Mouse (Mus musculus): Measurements from ENCODE around the gene Pwwp2b.

Pwwp2b gene

DNA sequence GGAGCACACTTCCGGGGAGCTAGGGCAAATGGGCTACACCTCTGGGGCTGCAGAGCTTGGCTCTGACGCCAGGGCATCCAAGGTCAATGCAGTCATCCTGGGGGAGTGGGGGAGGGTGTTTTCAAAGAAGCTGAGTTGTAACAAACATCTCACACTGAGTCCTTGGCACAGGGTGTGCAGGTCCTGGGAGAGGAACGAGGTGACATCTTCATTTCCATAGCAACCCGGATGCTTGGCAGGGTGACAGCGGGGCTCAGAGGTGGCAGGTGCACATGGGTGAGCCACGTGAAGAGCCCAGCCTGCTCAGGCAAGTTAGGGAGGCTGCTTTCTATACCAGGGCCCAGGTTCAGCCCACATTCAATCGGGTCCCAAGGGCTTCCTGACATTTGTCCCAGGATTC lies 52.1 kb downstream of the Pwwp2b start:
- DNase-seq (ENCODE audit: low spot score), result no peak

GRCm38 (mm10) chr7:139301505-139301904 lies 53.2 kb downstream of the Pwwp2b start:
- no peak for DNase-seq (ENCODE audit: low spot score)

GRCm38 (mm10) chr7:139302314-139302713 lies 54.0 kb downstream of the Pwwp2b start:
- no peak for DNase-seq (ENCODE audit: low spot score)

GRCm38 (mm10) chr7:139303280-139304011 lies 55.2 kb downstream of the Pwwp2b start:
- peak; percentile 87 for DNase-seq (ENCODE audit: low spot score)

DNA sequence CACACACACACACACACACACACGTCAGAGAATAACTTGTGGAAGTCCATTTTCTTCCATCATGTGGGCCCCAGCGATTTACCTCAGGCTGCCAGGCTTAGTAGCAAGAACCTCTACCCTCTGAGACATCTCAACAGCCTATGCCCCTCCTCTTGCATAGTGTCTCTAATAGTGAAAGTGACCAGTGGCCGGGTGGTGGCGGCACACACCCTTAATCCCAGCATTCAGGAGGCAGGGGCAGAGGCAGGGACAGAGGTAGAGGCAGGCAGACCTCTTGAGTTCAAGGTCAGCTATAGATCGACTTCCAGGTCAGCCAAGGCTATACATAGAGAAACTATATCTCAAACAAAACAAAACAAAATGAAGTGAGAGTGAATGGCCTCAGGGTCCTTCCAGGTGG lies 56.0 kb downstream of the Pwwp2b start:
- no peak for DNase-seq (ENCODE audit: low spot score)

DNA sequence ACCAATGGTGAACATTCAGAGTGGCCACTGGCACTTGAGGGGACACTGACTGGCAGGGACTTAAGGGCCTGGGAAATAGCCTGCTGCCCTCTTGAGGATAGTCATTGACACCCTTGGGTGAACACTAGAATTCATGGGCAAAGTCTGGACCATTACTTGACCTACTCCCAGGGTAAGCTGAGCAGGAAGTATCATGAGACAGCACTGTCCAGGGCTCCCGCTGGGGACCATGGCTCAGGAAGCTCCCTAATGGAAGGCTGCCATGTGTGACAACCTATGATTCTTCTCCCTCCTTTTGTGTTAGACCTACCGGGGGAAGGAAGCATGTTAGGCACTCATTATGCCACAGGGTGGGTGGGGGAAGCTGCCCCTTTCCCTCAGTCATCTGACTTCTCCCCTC lies 58.8 kb downstream of the Pwwp2b start:
- no peak for DNase-seq (ENCODE audit: low spot score)

- peak; percentile 63 for DNase-seq (ENCODE audit: low spot score)
Measured at GRCm38 (mm10) chr7:139308140-139308895, 60.0 kb downstream of the Pwwp2b start.

DNA sequence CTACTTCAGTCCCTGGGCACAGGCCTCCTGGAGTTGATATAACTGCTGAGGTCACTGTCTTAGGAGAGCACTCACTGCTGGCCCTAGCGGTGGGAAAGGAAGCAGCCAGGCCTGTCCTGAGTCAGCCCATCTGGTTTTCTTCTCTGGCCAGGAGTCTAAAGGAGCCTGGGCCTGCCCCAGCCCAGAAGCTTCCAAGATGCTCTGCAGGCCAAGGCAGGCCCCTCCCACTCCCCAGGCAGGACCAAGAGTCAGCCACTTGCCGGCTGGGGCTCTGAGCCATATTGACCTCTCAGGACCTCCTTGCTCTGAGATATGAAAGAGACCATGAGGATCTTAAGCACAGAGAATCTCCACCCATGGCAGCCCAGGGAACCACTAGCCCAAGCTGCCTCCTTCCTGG lies 60.8 kb downstream of the Pwwp2b start:
- peak; percentile 62 for DNase-seq (ENCODE audit: low spot score)

- DNase-seq (ENCODE audit: low spot score), result no peak
Measured at GRCm38 (mm10) chr7:139310487-139310951, 62.2 kb downstream of the Pwwp2b start.

DNA sequence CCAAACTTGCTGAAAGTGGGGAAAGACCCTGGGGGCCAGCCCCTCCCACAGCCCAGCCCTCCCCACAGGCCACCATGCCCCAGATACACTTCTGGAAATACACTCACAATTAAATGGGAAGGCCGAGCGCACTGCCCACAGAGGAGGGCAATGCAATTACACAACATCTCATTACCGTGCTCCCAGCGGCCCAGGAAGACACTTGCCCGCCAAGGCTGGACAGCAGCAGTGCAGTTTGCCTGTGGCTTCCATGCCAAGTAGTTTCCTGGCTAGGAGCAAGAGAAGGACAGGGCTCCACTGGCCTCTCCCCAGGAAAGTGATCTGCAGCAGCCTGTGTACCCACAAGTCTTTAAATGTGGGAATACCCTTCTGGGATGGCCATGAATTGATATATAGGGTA lies 64.4 kb downstream of the Pwwp2b start:
- DNase-seq (ENCODE audit: low spot score), result no peak

GRCm38 (mm10) chr7:139313413-139313812 lies 65.1 kb downstream of the Pwwp2b start:
- DNase-seq (ENCODE audit: low spot score), result no peak

DNA sequence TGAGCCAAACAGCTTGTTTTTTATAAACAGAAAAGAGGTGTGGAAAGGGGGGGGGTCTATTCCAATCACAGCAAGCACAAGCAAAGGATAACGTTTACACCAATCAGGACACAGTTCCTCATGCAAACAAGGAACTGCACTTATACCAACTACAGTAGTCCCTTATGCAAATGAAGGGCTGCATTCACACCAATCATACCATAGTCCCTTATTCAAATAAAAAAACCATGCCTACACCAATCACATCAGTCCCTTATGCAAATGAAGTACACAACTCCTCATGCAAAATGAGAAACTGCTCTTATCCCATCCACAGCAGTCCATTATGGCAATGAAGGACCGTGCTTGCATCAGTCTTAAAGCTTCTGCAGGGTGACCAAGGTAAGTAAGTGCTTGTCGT lies 66.4 kb downstream of the Pwwp2b start:
- no peak for DNase-seq (ENCODE audit: low spot score)

DNA sequence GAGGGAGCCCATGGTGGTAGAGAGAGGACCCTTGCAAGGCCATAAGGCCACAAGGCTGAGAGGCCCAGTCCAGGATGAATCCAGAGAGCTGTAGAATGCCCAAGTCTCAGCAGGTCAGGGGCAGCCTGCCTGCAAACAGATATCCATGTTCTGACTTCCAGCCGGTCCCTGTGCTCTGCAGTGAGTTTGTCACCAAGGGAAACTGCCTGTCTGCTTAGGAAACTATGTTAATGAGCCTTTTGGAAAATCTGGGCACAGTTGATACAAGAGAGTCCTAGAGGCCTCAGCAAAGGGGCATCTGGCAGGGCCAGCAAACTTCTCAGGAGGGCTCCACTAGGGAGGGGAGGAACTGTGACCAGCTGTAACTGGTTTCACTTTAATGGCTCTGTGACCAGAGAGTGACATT lies 70.7 kb downstream of the Pwwp2b start:
- DNase-seq (ENCODE audit: low spot score), result no peak

Measured in lung, postnatal 25 days (tissue).